Mouse (Mus musculus) adrenal gland, postnatal 36 days (tissue): ENCODE measurements at regions not wholly inside any gene's neighbourhood (a gene's known extent, or its start where the extent isn't known, plus 50 kb on each side); places are given as distances from the start of the nearest gene placed in this dataset.

ENCODE experiments used
- DNase-seq, 2 experiments: peaks; one replicate each; pipeline ENCODE4 v3.0.0; 2021; ENCODE audit warnings: mixed read lengths in 1 of 2

DNA sequence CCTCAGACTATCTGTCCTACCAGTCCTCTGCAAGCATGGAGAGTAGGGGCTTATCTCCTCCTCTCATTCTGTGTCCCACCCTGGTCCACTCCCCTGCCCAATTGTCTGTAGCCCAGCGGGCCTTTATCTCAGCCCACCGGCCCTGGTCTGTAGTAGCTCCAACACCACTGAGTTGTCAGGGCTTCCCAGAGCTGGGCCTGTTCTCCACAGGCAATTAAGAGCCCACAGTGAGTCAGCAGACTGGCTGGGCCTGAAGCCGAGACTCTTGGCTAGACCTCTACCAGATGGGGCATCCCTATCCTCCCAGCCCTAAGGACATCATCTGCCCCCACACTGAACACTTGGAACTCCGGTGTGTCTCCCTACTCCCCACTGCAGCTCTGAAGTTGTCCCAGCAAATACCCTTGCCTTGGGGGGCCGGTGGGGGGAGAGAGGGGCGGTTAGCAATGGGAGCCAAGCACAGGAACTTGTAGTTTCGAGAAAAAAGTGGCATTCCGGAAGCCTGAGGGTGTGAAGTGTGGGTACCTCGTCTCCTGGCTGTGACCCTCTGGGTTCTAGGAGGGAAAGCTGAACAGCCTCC, 64.7 kb upstream of the Dlg1 start:
- peak in 1 of 2 experiments; percentile 52 for DNase-seq

DNA sequence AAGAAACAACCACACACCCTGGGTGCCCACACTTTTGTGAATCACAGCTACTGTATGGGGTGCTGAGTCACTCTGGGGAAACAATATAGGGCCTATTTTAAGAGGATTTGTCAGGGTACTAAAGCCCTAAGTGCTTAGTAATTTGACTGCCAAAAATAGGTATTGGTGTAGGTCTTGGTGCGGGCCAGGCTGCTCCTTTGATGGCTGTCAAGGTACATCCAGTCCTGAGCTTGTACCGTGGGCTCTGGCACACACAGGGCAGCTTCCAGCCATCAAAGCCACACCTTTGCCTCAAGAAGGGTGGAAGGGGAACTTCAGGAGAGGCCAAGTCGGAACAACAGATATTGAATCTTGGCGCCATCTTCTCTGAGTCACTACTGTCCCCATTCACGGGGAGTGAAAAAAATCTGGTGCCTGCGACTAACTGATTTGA, 64.2 kb upstream of the Dlg1 start:
- DNase-seq = no peak

DNA sequence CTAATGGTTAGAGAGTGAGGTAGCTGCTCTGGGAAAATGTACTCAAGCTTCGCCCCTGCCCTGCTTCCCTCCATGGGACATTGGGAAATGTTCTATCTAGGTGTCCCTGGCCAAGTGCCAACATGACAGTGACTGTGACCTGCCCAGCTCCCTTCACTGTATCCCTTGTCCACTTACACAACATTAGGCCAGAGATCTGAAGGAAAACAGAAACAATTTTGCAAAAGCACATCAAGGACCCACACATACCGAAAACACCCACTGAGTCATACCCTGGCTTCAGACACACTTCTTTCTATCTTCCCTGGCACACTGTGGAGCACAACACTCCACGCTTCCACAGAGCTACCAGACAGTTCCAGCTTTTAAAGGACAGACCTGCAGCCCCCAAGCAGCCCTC, 62.0 kb upstream of the Dlg1 start:
- peak; percentile 60 to 65 for DNase-seq

DNA sequence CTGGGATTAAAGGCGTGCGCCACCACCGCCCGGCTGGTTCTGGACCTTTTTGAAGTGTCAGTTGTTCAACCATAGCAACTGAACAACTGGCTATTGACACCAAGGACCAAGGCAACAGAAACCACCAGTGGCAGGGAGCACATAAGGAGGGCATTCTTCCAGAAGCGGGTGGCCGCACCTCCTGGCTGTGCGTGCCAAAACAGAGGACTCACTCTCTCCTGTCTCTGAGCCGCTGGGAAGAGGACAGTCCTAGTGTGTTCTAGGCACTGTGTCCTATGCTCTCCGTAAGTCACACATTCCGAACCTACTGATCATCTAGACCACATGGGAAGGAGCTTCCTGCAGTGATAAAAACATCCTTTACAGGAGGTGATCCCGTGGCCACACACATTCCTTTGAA, 60.1 kb upstream of the Dlg1 start:
- no peak for DNase-seq

DNA sequence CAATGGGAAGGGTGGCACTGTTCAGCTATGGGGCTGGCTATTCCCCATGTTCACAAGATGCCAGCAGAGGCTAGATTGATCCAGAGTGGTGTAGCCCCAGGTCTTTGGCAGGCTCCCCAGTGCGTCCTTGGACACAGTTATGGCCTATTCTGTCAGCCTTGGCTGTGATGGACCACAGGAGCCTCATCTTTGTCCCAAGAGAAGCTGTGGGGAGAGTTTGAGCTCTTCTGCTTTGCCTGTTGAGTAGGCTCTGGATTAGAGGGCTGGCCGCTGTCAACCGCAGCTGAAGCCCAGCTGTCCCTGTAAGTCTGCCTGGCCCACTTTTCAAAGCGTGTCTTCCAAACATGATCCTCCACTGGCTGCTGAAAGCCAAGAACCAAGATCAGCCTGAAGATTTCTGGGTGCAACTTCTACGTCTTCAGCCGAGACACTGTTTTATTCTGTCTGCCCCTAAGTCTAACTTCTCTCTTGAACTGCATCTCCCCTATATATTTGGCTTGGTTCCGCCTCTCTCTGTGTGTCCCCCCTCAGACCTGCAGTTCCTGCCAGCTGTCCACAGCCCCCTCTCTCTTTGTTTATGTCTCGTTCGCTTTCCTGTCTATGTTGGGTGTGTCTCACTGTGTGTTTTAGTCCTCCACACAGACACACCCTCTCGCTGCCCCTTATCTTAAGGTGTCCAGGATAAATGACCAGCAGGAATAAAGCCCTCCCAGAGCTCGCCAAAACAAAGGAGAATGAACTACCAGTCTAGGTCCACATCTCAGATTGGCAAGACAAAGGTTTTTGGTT, 56.7 kb upstream of the Dlg1 start:
- DNase-seq = peak; percentile 49 to 69

DNA sequence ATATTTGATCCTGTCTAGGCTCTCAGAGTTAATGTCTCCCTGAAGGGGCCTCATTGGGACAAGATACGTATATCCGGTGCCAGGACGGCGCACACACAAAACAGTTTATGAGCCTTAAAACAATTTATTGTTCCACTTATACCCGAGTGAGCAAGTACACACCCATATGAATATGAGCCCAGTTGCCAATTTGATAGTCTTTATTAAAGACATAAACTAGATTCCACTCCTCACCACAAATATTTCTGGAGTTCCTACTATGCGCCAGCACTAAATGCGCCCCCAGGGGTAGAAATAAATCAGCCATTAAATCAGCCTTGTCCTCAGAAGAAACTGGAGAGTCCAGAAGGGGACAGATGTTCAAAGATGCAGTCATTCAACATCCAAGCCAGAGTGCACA, 54.3 kb upstream of the Dlg1 start:
- no peak for DNase-seq

DNA sequence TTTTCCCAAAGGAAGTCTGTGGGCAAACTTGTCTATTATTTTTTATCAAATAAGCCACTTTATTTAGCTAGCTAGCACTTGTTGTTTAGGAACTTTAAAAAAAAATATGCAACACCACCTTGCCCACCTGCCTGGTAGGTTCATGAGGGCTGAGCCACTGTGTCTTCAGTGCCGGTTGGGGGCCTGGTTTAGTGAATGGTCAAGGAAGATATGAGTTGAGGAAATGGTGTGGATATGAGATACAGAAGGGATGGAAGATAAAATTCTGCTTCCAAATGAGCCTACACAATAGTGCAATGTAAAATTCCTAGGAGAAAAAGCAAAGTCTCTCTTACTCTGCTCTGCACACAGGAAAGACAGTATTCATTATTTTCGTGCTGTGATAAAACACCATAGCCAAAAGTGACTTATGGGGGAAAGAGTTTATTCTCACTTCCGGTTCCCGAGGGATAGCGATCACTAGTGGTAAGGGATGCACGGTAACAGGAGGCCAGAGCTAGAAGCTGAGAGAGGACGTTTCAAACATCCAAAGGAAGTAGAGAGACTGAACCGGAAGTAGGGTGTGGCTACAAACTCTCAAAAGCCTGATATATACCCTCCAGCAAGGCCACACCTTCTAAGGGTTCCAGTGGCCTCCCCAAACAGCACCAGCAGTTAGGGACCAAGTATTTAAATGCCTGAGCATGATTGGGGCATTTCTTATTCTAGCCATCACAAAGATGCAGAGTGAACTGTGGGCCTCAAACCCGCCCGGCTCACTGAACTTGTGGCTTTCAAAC, 53.7 kb upstream of the Dlg1 start:
- no peak for DNase-seq
